Mouse (Mus musculus): ENCODE measurements around the gene Cct8l1. TPM values are rescaled to one million over a fixed set of nuclear protein-coding genes. Genes with fewer than 3 reads are reported as not detected.

Gene Cct8l1
- total RNA-seq (2021): under 1 TPM; 0.30 to 0.40 TPM
- long read RNA-seq, experiment 1: 0 reads
- long read RNA-seq, experiment 2: 0 reads

DNA sequence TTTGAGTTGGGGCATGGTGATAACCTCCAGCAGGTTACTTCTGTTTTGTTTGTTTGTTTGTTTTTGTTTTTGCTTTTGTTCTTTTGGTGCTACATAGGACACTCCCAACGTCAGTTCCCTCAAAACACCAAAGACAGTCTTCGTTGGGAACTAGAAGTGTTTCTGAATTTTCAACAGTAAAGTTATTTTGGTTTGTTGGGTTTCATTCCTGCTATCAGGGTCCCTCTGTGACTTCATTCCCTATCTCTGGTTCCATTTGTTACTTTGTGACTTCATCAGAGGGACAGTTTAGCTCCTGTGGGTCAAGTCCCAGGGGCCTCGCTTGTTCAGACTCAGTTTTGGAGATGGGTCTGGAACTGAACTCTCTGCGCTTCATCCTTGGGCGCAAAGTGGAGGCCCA, at the start of gene Cct8l1:
Gene Cct8l1, plus strand, starts transcription at position 301 of the 400 bp plus-strand sequence.
- no peak for DNase-seq (ENCODE audit: low spot score in 2 of 2)

GRCm38 (mm10) chr5:25472070-25472469, 43.8 kb upstream of the Cct8l1 start:
- no peak for DNase-seq (ENCODE audit: low spot score in 2 of 2)

- DNase-seq (ENCODE audit: low spot score in 2 of 2): no peak
These were observed 40.1 kb upstream of the Cct8l1 start for GRCm38 (mm10) chr5:25475789-25476188.

DNA sequence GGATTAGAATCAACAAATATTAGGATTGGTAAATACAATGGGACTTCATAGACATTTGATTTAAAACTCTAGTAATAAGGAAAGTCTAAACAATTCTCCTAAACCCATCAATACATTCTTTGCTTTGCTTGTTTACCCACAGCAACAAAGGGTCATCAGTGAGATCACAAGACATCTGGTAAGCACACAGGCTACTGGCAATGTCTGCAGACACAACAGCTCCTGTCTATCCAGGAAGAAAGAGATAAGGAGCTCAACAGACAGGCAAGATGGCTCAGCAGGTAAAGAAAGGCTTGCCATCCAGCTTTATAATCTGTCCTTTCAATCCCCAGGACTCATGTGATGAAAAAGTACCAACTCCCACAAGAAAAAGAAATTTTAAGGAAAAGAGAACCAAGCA, 37.0 kb upstream of the Cct8l1 start:
- DNase-seq (ENCODE audit: low spot score in 2 of 2): no peak

- DNase-seq (ENCODE audit: low spot score in 2 of 2): no peak
These were observed 19.2 kb upstream of the Cct8l1 start for GRCm38 (mm10) chr5:25496652-25497051.

- no peak for DNase-seq (ENCODE audit: low spot score in 2 of 2)
These were observed 18.5 kb upstream of the Cct8l1 start for GRCm38 (mm10) chr5:25497369-25497719.

DNA sequence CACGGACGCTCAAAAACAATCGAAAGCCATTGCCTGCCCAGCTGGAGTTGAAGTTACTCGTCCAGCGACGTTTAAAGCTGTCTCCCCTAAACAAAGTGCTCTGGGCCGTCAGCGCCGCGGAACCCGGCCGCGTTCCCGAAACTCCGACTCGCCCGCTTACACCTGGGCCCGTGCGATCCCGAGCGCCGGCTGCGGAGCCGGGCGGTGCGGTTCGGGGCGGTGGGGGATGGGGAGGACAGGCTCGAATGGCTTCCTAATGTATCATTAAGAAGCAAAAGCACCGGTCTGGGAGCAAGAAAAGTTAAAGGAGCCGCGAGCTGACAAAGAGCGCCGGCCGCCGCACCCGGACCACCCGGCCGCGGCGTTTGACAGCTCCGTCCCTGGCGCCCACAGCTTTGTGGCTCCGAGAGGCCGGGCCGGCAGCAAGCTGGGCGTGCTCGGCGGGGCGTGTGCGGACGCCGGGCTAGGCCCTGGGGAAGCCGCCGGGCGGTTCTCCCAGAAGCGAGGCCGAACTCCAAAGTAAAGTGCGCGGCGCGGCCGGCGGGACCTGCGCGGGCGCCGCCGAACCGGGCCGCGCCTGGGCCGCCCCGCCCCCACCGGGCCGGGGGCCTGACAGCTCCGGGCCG, 18.0 kb upstream of the Cct8l1 start:
- peak; percentile 38 to 50 for DNase-seq (ENCODE audit: low spot score in 2 of 2)

DNA sequence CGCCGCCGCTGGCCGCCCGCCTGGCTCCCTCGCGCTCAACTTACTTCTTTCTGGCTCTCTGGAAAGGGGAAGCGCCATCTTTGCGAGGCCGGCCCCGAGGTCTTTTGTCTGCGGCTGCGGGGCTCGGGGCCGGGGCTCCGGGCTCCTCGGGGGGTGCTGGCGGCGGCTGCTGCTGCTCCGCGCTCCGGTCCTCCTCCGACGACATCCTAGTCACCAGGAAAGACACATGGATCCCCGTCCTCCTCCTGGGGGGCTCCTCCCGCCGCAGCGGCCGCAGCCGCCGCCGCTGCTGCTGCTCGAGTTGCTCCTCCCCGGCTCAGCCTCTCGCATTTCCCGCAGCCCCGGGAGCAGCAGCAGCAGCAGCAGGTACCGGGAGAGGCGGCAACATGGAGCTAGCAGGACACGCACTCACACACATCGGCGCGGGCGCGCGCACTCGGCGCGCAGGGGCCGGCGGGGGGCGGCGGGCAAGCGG, 17.5 kb upstream of the Cct8l1 start, which contains the start of gene Kmt2c:
Gene Kmt2c, minus strand, starts transcription at position 438 of the 475 bp plus-strand sequence.
- peak; percentile 64 to 78 for DNase-seq (ENCODE audit: low spot score in 2 of 2)

- DNase-seq (ENCODE audit: low spot score in 2 of 2): peak; percentile 44 to 78
These were observed 16.9 kb upstream of the Cct8l1 start for GRCm38 (mm10) chr5:25498821-25499422.

DNA sequence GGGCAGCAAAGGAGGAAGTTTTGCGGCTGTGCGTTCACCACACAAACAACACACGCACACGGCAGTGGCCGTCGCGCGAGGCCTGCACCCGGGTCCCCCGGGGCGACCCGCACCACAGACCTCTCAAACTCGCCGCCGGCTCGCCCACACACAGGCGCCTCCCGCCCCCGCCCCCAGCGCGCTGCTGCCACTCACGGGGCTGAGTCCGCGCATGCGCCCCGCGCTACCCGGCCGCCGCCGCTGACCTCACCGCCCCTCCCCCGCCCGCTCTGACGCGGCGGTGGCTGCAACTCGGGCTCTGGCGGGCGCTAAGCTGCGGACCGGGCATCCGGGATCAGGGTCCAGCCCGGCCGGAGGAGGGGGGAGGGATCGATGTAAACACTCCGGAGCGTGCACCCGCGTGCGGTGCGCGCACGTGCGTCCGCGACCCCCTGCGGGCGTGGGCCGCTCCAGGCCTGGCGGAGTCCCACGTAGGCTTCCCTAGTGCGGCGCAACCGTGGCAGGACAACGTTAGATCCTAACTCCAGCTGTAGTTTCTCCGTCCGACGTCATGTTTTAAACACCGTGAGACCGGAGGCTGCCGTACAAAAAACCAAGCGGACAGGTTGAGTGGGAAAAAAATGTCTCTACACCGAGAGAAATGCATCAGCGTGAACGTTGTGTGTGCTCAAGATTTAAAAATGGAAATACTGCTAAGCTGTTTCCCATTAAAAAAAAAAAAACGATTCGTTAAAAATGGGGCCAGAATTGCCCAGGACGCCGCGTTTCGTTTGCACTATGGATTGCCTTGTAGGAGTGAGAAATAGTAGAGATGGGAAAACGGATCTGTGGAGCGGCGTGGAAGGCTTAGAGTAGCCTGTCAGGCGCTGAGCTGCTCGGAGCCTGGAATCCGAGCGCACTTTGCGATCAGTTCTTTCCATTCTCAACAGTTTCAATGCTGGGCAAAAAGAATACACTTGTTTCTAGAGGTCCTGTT, 16.2 kb upstream of the Cct8l1 start:
- peak; percentile 96 to 97 for DNase-seq (ENCODE audit: low spot score in 2 of 2)

- DNase-seq (ENCODE audit: low spot score in 2 of 2): no peak
These were observed 15.2 kb upstream of the Cct8l1 start for GRCm38 (mm10) chr5:25500686-25501085.

- no peak for DNase-seq (ENCODE audit: low spot score in 2 of 2)
These were observed 9.8 kb upstream of the Cct8l1 start for GRCm38 (mm10) chr5:25506041-25506440.

DNA sequence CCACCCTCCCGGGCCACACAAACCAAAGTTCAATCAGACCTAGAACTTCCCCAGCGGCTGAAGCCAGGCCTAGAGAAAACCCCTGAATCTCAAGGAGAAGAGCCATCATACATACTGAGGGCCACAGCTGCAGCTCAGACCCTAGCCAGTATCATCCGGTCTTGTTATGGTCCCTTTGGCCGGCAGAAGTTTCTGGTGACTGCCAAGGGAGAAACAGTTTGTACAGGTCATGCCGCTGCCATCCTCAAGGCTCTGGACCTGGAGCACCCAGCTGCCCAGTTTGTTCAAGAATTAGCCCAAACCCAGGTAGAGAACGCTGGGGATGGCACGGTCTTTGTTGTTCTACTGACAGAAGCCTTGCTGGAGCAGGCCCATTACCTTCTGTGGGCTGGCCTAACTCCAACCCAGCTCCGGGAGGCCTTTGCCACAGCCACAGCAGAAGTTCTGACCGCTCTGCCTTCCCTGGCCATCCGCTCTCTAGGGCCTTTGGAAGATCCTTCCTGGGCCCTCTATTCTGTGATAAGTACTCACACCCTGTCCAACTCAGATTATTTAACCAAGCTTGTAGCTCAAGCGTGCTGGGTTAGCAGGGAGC, 531 bp downstream of the Cct8l1 start:
- no peak for DNase-seq (ENCODE audit: low spot score in 2 of 2)

GRCm38 (mm10) chr5:25517550-25517949, 1.7 kb downstream of the Cct8l1 start:
- DNase-seq (ENCODE audit: low spot score in 2 of 2): no peak

GRCm38 (mm10) chr5:25519820-25520219, 4.0 kb downstream of the Cct8l1 start:
- no peak for DNase-seq (ENCODE audit: low spot score in 2 of 2)

- DNase-seq (ENCODE audit: low spot score in 2 of 2): no peak
These were observed 5.6 kb downstream of the Cct8l1 start for GRCm38 (mm10) chr5:25521461-25521860.

DNA sequence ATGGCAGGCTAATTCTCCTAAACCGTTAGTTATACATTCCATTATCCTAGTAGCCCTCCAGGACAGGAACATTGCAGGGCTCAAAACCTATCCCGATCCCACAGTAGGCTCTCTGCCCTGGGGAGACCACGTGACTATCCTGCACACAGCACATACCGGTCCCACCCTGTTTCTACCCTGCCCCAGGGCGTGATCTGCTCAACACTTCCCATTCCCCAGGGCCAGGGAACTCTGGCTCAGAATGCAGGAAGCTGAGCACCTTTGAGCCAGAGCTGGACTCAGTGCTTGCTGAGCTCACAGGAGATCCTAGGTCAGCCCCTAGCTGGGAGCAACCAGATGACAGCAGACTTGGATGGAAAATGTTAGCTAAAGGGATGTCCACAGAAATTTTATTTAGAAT, 10.2 kb downstream of the Cct8l1 start:
- DNase-seq (ENCODE audit: low spot score in 2 of 2): no peak

DNA sequence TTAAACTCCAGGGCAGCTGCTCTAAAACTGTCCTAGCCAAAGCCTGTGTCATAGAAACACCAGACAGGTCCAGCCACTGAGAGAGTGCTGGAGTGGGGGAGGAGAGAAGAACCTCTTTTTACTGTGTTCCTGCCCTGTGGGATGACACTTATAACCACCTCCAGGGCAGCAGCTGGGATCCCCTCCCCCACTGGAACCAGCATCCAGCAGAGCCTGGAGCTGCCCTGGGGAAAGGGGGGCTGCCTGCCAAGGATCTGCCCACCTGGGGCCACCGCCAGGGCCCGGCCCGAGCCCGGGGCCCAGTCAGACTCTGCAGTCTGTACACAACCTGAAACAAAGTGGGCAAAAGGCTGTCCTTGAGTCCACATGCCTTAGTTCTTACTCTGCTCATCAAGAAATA, 11.1 kb downstream of the Cct8l1 start:
- no peak for DNase-seq (ENCODE audit: low spot score in 2 of 2)

DNA sequence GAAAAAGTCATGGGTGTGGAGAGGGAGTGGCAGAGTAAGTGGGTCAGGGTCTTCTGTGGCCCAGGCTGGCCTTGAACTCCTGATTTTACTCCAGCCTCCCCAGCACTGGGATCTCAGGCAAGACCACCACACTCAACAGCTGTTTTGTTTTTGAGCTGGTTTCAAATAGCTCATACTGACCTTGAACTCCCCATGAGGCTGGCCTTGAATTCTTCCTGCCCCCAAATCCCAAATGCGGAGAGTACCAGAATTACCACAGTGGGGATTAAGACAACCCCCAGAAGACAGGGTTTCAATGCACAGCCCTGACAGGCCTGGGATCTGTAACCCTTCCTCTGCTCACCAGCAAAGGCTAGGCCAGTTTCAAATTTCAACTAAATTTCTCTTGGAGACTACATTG, 12.1 kb downstream of the Cct8l1 start:
- DNase-seq (ENCODE audit: low spot score in 2 of 2): no peak

DNA sequence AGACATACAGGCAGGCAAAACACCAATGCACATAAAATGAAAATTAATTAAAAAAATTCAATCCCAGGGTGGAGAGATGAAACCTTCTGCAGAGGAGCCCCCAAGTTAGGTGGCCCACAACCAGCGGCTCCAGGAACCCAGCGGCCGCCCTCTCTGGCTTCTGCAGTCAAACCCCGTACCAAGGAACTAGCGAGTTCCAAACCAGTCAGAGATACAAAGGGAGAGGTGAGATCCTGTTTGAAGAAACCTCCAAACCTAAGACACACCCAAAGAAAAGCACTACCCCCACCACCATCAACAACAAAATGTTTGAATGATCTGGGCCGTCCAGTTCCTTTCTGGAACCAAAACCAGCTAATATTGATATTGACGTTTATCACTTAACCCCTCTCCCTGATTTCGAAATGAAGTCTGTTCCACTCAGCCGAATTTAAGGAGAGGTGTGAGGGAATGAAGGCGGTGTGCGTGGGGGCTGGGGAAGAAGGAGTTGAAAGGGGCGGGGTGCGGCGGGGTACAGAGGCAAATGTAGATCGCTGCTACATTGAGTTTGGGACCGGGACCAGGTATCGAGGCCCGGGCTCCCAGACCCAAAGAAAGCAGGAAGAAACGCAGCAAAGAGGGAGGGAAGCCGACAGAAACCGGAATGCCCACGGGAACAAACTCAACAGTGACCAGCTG, 13.1 kb downstream of the Cct8l1 start:
- DNase-seq (ENCODE audit: low spot score in 2 of 2): no peak
